Mouse (Mus musculus) hindbrain, embryonic 11.5 days (tissue): Measurements from ENCODE around the gene Spin2g. TPM values are rescaled to one million over a fixed set of nuclear protein-coding genes. Genes with fewer than 3 reads are reported as not detected.
"Not testable (repeated sequence)": the region's sequence is repeated elsewhere in the genome, so short reads cannot be mapped to it uniquely, and the experiment has no call there.

Experiments
- ATAC-seq: fragments of 200-750 bp; cut with Nextera tagmentation; 2 replicates; pipeline ENCODE4 v1.8.0; 2017; ENCODE audit warnings: mild to moderate bottlenecking, moderate TSS enrichment, moderate library complexity; ENCODE audit not compliant: low FRiP score
- DNase-seq: peaks from one replicate; pipeline ENCODE4 v3.0.0-alpha.2; 2015; ENCODE audit warnings: low spot score
- H3K27ac ChIP-seq: fragments of 300-500 bp; sonication (generic); 2 replicates; pipeline ENCODE4 v1.5.1; 2014; ENCODE audit warnings: mild to moderate bottlenecking, low read depth, low read length
- H3K27me3 ChIP-seq: fragments of 300-500 bp; sonication (generic); 2 replicates; pipeline ENCODE4 v1.6.1; 2014; ENCODE audit warnings: mild to moderate bottlenecking, low read length, moderate library complexity, mixed read lengths; ENCODE audit not compliant: control insufficient read depth, insufficient read depth
- H3K36me3 ChIP-seq: fragments of 300-500 bp; sonication (generic); 2 replicates; pipeline ENCODE4 v1.6.1; 2014; ENCODE audit warnings: mild to moderate bottlenecking, low read length, moderate library complexity, mixed read lengths; ENCODE audit not compliant: control insufficient read depth, insufficient read depth
- H3K4me1 ChIP-seq: fragments of 300-500 bp; sonication (generic); replicated peaks from 2 replicates; pipeline ENCODE4 v1.6.1; 2014; ENCODE audit warnings: low read length, mixed read lengths; ENCODE audit not compliant: control insufficient read depth, insufficient read depth
- H3K4me2 ChIP-seq: fragments of 300-500 bp; sonication (generic); replicated peaks from 2 replicates; pipeline ENCODE4 v1.6.1; 2014; ENCODE audit warnings: mild to moderate bottlenecking, low read depth, low read length
- H3K4me3 ChIP-seq: fragments of 300-500 bp; sonication (generic); 2 replicates; pipeline ENCODE4 v1.5.1; 2014; ENCODE audit warnings: low read depth, low read length
- H3K9ac ChIP-seq: fragments of 300-500 bp; sonication (generic); 2 replicates; pipeline ENCODE4 v1.6.1; 2014; ENCODE audit warnings: low read depth, low read length
- H3K9me3 ChIP-seq: fragments of 300-500 bp; sonication (generic); 2 replicates; pipeline ENCODE4 v1.6.1; 2016; ENCODE audit warnings: low read length; ENCODE audit not compliant: control insufficient read depth
- WGBS: fragments of 180-500 bp; shearing (Covaris S2); extraction: QIAGEN DNeasy Blood & Tissue Kit; methylation state at CpG from one replicate; pipeline ENCODE4 v1.1.7; 2014; 5-methylcytosine and 5-hydroxymethylcytosine counted together
- polyA plus RNA-seq: library from polyadenylated mRNA; unstranded; fragments of >200 nt; fragmentation: Nextera tagmentation; extraction: Ambion mirVana; gene quantifications from 2 replicates; pipeline ENCODE4 v1.2.1, GENCODE M21; 2014

Spin2g gene
- not detected in 2 replicates for polyA plus RNA-seq

DNA sequence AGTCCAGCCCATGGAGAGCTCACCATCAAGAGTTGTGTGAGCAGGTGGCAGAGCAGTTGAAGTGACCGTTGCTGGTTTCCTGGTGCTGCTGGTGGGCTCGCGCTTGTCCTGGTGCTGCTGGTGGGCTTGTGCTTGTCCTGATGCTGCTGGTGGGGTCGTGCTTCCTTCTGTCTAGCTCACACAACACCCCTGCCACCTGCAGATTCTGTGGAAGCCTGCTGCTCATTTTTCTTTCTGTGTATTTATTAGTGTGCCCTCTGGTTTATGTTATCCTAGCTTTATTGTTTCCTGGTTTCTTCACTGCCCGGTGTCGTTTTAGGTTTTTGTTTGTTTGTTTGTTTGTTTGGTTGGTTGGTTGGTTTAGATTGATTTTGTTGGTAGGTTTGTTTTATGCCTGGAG is at the start of gene Spin2g:
Gene Spin2g (minus strand): TSS at position 101 of the 400 bp plus-strand sequence.
- not testable (repeated sequence) for H3K9me3 ChIP-seq, DNase-seq, H3K27ac ChIP-seq, H3K27me3 ChIP-seq, H3K4me3 ChIP-seq, H3K9ac ChIP-seq, H3K4me2 ChIP-seq, H3K4me1 ChIP-seq, H3K36me3 ChIP-seq, ATAC-seq
- 90% methylated on average over 6 of the region's 6 CpGs for WGBS

Other genes with a start within 250 kb of the Spin2g start
- not detected in 2 replicates for gene Btbd35f9, start 77.2 kb downstream of the Spin2g start, polyA plus RNA-seq
- gene Btbd35f8, start 211.8 kb upstream of the Spin2g start, polyA plus RNA-seq = not detected in 2 replicates